Mouse (Mus musculus) heart, embryonic 11.5 days (tissue): ENCODE results near the gene Gm49340. TPM values are rescaled to one million over a fixed set of nuclear protein-coding genes. Genes with fewer than 3 reads are reported as not detected.
"Not testable (repeated sequence)": the region's sequence is repeated elsewhere in the genome, so short reads cannot be mapped to it uniquely, and the experiment has no call there.

Source experiments
- ATAC-seq: fragments of 200-750 bp; cut with Nextera tagmentation; replicated peaks from 2 replicates; pipeline ENCODE4 v1.8.0; 2017; ENCODE audit warnings: moderate library complexity; ENCODE audit not compliant: insufficient number of reproducible peaks, low FRiP score, low TSS enrichment
- H3K27ac ChIP-seq: fragments of 300-500 bp; sonication (generic); 2 replicates; pipeline ENCODE4 v1.5.1; 2014; ENCODE audit warnings: mild to moderate bottlenecking, low read depth, low read length
- H3K27me3 ChIP-seq: fragments of 300-500 bp; sonication (generic); 2 replicates; pipeline ENCODE4 v1.6.1; 2014; ENCODE audit warnings: mild to moderate bottlenecking, low read length, mixed read lengths; ENCODE audit not compliant: control insufficient read depth, insufficient read depth
- H3K36me3 ChIP-seq: fragments of 300-500 bp; sonication (generic); 2 replicates; pipeline ENCODE4 v1.6.1; 2014; ENCODE audit warnings: mild to moderate bottlenecking, low read length, moderate library complexity, mixed read lengths; ENCODE audit not compliant: control insufficient read depth, insufficient read depth
- H3K4me1 ChIP-seq: fragments of 300-500 bp; sonication (generic); 2 replicates; pipeline ENCODE4 v1.6.1; 2014; ENCODE audit warnings: low read length; ENCODE audit not compliant: control insufficient read depth, insufficient read depth
- H3K4me2 ChIP-seq: fragments of 300-500 bp; sonication (generic); 2 replicates; pipeline ENCODE4 v1.6.1; 2014; ENCODE audit warnings: mild to moderate bottlenecking, moderate library complexity
- H3K4me3 ChIP-seq: fragments of 300-500 bp; sonication (generic); 2 replicates; pipeline ENCODE4 v1.5.1; 2014; ENCODE audit warnings: low read depth, low read length
- H3K9ac ChIP-seq: fragments of 300-500 bp; sonication (generic); 2 replicates; pipeline ENCODE4 v1.6.1; 2014; ENCODE audit warnings: mild to moderate bottlenecking, low read depth, low read length, moderate library complexity
- H3K9me3 ChIP-seq: fragments of 300-500 bp; sonication (generic); replicated peaks from 2 replicates; pipeline ENCODE4 v1.6.1; 2016; ENCODE audit warnings: low read length; ENCODE audit not compliant: control insufficient read depth
- WGBS: fragments of 180-500 bp; shearing (Covaris S2); extraction: QIAGEN DNeasy Blood & Tissue Kit; methylation state at CpG from one replicate; pipeline ENCODE4 v1.1.7; 2014; ENCODE audit not compliant: insufficient replicate concordance; 5-methylcytosine and 5-hydroxymethylcytosine counted together
- polyA plus RNA-seq: library from polyadenylated mRNA; unstranded; fragments of >200 nt; fragmentation: Nextera tagmentation; extraction: Ambion mirVana; gene quantifications from 2 replicates; pipeline ENCODE4 v1.2.1, GENCODE M21; 2014

The Gm49340 gene
- polyA plus RNA-seq, 1 experiment from 2014 or later: not detected

DNA sequence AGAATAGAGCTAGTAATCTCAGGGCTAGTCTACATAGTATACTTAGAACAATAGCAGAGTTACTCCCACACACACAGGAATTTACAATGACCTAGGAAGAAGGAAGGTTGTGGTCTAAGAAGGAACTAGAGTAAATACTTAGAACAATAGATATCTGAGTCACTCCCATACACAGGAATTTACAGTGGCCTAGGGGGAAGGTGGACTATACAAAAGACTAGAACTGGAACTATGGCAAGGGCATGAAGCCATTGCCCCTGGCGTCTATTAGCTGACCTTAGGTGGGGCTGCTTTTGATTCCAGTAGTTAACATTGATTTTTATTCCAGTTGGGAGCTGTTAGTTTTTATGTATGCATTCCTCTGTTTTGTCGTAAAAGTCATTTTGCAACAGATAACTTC is 11.0 kb upstream of the Gm49340 start:
- not testable (repeated sequence) for H3K4me1 ChIP-seq, H3K9me3 ChIP-seq, ATAC-seq, H3K9ac ChIP-seq, H3K4me3 ChIP-seq, H3K36me3 ChIP-seq, H3K27ac ChIP-seq, H3K4me2 ChIP-seq, H3K27me3 ChIP-seq
- 72% methylated on average over 2 of the region's 2 CpGs for WGBS

GRCm38 (mm10) chr11:73321064-73321463 is 8.5 kb upstream of the Gm49340 start:
- not testable (repeated sequence) for H3K4me3 ChIP-seq, ATAC-seq
- 86% methylated on average over 13 of the region's 13 CpGs for WGBS

GRCm38 (mm10) chr11:73323906-73324830 is 5.4 kb upstream of the Gm49340 start:
- Histone ChIP-seq H3K36me3 (no peaks in the 10 kb centered on the region), H3K27ac (no peak overlapping the region), H3K9me3 (no peaks in the 10 kb centered on the region), H3K4me3 (no peak overlapping the region), H3K9ac (no peak overlapping the region), H3K4me1 (no peaks in the 10 kb centered on the region), H3K27me3 (no peaks in the 10 kb centered on the region), H3K4me2 (no peak overlapping the region)
- WGBS: 68% methylated on average over 9 of the region's 9 CpGs
- ATAC-seq: no peak

More at GRCm38 (mm10) chr11:73321064-73321463, 8.5 kb upstream of the Gm49340 start:
- not testable (repeated sequence) for H3K4me1 ChIP-seq, H3K4me2 ChIP-seq, H3K9me3 ChIP-seq, H3K9ac ChIP-seq, H3K27me3 ChIP-seq, H3K27ac ChIP-seq, H3K36me3 ChIP-seq

GRCm38 (mm10) chr11:73326485-73326886 is 3.1 kb upstream of the Gm49340 start:
- Histone ChIP-seq H3K27ac (no peak overlapping the region), H3K4me1 (no peaks in the 10 kb centered on the region), H3K4me3 (no peak overlapping the region), H3K4me2 (no peak overlapping the region), H3K36me3 (no peaks in the 10 kb centered on the region), H3K9ac (no peak overlapping the region), H3K9me3 (no peaks in the 10 kb centered on the region), H3K27me3 (no peaks in the 10 kb centered on the region)
- ATAC-seq: no peak
- 65% methylated on average over 12 of the region's 12 CpGs for WGBS

- H3K4me2 ChIP-seq: no peak overlapping the region
- 60% methylated on average over 4 of the region's 4 CpGs for WGBS
- no peak overlapping the region for H3K9ac ChIP-seq
- ATAC-seq: no peak
- no peak overlapping the region for H3K4me3 ChIP-seq
- no peak overlapping the region for H3K27ac ChIP-seq
- H3K4me1 ChIP-seq: no peaks in the 10 kb centered on the region
- no peaks in the 10 kb centered on the region for H3K27me3 ChIP-seq
- no peaks in the 10 kb centered on the region for H3K9me3 ChIP-seq
- H3K36me3 ChIP-seq: no peaks in the 10 kb centered on the region
Observed at GRCm38 (mm10) chr11:73327361-73327760, 2.2 kb upstream of the Gm49340 start.

DNA sequence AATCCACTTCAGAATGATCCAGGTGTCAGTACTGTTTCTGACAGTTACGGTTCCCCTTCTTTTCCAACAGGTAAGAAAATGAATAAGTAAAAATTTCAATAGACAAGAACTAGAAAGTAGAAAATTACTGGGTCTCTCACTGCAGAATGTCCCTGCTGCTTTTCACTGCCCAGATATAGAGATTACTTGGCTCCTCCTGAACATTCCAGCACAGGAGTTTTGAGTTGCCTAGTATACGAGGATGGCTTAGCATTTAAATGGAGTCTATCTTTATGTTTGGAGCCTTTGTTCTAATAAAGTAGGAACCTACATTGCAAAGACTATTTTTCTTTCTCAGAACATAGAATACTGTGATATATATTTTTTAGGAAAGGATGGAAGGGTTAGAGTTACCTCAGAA is 3.8 kb downstream of the Gm49340 start:
- no peaks in the 10 kb centered on the region for H3K4me1 ChIP-seq
- no peak overlapping the region for H3K9ac ChIP-seq
- no peak overlapping the region for H3K4me3 ChIP-seq
- H3K4me2 ChIP-seq: no peak overlapping the region
- H3K27ac ChIP-seq: no peak overlapping the region
- no peaks in the 10 kb centered on the region for H3K36me3 ChIP-seq
- 79% methylated on average over 2 of the region's 2 CpGs for WGBS
- H3K9me3 ChIP-seq: no peaks in the 10 kb centered on the region
- H3K27me3 ChIP-seq: no peaks in the 10 kb centered on the region
- no peak for ATAC-seq

- Histone ChIP-seq H3K9me3 (no peaks in the 10 kb centered on the region), H3K9ac (no peak overlapping the region), H3K27me3 (no peaks in the 10 kb centered on the region), H3K36me3 (no peaks in the 10 kb centered on the region), H3K4me1 (no peaks in the 10 kb centered on the region), H3K4me3 (no peak overlapping the region), H3K27ac (no peak overlapping the region), H3K4me2 (no peak overlapping the region)
- WGBS: 69% methylated on average over 4 of the region's 4 CpGs
- no peak for ATAC-seq
Observed at GRCm38 (mm10) chr11:73336919-73337318, 7.4 kb downstream of the Gm49340 start.

DNA sequence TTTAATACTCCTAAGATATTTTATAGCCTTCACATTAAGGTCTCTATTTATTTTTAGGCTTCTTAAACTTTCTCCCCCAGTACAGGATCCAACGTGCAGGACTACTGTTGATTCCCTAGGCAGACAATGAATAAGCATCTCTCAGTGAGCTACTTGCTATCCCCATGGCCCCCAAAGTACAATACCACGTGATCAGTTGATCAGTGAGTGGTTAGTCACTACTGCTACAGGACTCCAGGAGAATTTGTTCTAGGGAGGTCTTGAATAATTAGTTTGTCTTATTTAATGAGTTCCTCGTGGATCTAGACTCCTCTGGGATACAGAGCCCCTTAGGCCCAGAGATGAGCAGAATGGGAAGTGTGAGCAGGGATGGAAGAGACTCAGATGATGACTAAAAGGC is 20.9 kb downstream of the Gm49340 start, which contains the start of gene Olfr20:
Gene Olfr20, plus strand, starts transcription at position 301 of the 400 bp plus-strand sequence.
- no peaks in the 10 kb centered on the region for H3K36me3 ChIP-seq
- no peaks in the 10 kb centered on the region for H3K27me3 ChIP-seq
- H3K4me3 ChIP-seq: no peak within 1 kb of the TSS
- H3K4me1 ChIP-seq: no peaks in the 10 kb centered on the region
- H3K27ac ChIP-seq: no peak within 1 kb of the TSS
- 54% methylated on average over 3 of the region's 3 CpGs for WGBS
- no peak within 1 kb of the TSS for H3K4me2 ChIP-seq
- ATAC-seq: no peak
- H3K9me3 ChIP-seq: no peaks in the 10 kb centered on the region
- H3K9ac ChIP-seq: no peak within 1 kb of the TSS

DNA sequence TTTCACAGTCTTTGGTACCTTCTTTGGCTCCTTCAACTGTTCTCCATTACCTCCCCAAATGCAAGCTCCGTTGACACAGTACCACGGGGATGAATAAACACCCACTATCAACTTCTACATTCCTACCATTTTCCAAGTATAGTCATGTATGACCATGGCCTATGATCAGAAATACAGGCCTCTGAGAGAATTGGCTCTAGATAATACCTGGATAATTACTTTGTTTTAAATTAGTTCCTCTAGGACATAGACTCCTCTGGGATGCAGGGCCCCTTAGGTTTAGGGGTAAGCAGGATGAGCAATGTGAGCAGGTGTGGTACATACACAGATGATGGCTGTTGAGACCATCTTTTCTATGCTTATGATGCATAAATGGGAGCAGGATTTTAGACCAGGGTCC is 41.4 kb downstream of the Gm49340 start, which contains the start of gene Olfr376:
Gene Olfr376, plus strand, starts transcription at position 301 of the 400 bp plus-strand sequence.
- Histone ChIP-seq H3K4me3 (no peak within 1 kb of the TSS), H3K27ac (no peak within 1 kb of the TSS), H3K4me1 (no peaks in the 10 kb centered on the region), H3K36me3 (no peaks in the 10 kb centered on the region), H3K4me2 (no peak within 1 kb of the TSS), H3K9ac (no peak within 1 kb of the TSS), H3K27me3 (no peaks in the 10 kb centered on the region), H3K9me3 (no peaks in the 10 kb centered on the region)
- ATAC-seq: no peak
- 74% methylated on average over 2 of the region's 2 CpGs for WGBS
